Mouse (Mus musculus): ENCODE results near the gene Abcc2. TPM values are rescaled to one million over a fixed set of nuclear protein-coding genes. Genes with fewer than 3 reads are reported as not detected.

Abcc2 gene
- polyA plus RNA-seq, 1 experiment from 2014 or later = not detected

GRCm38 (mm10) chr19:43826855-43827254 is 44.9 kb downstream of the Abcc2 start:
- WGBS = 80% methylated on average over 8 of the region's 8 CpGs
- Histone ChIP-seq H3K4me1 (no peaks in the 10 kb centered on the region), H3K4me2 (replicated peaks) (no peak overlapping the region), H3K4me3 (no peak overlapping the region), H3K27me3 (no peaks in the 10 kb centered on the region), H3K36me3 (no peaks in the 10 kb centered on the region), H3K9ac (no peak overlapping the region), H3K9me3 (replicated peaks) (no peaks in the 10 kb centered on the region), H3K27ac (no peak overlapping the region)
- no peak for ATAC-seq (ENCODE audit: low FRiP score)

GRCm38 (mm10) chr19:43832425-43833069 is 50.6 kb downstream of the Abcc2 start:
- Histone ChIP-seq H3K4me3 (no peak overlapping the region), H3K27ac (no peak overlapping the region), H3K9ac (no peak overlapping the region)

GRCm38 (mm10) chr19:43843184-43843583 is 61.2 kb downstream of the Abcc2 start:
- ATAC-seq (ENCODE audit: low FRiP score) = no peak
- no peaks in the 10 kb centered on the region for H3K9me3 ChIP-seq (replicated peaks)
- H3K27me3 ChIP-seq = no peaks in the 10 kb centered on the region
- H3K4me1 ChIP-seq = no peaks in the 10 kb centered on the region
- H3K4me3 ChIP-seq = no peak overlapping the region
- peaks cover 33% of the 10 kb centered on the region for H3K36me3 ChIP-seq
- 83% methylated on average over 9 of the region's 9 CpGs for WGBS
- no peak overlapping the region for H3K4me2 ChIP-seq (replicated peaks)
- H3K9ac ChIP-seq = no peak overlapping the region
- no peak overlapping the region for H3K27ac ChIP-seq

More at GRCm38 (mm10) chr19:43832425-43833069, 50.6 kb downstream of the Abcc2 start:
- 30% methylated on average over 21 of the region's 21 CpGs for WGBS
- Histone ChIP-seq H3K36me3 (no peaks in the 10 kb centered on the region), H3K9me3 (replicated peaks) (no peaks in the 10 kb centered on the region), H3K27me3 (no peaks in the 10 kb centered on the region), H3K4me1 (no peaks in the 10 kb centered on the region), H3K4me2 (replicated peaks) (0 out of 2 replicates have a peak overlapping the region, but pooled peaks have one; percentile 15)
- ATAC-seq (ENCODE audit: low FRiP score) = no peak

GRCm38 (mm10) chr19:43845331-43845908 is 63.4 kb downstream of the Abcc2 start:
- no peak for ATAC-seq (ENCODE audit: low FRiP score)
- Histone ChIP-seq H3K4me2 (replicated peaks) (no peak overlapping the region), H3K27me3 (no peaks in the 10 kb centered on the region), H3K27ac (no peak overlapping the region), H3K9me3 (replicated peaks) (no peaks in the 10 kb centered on the region), H3K4me3 (no peak overlapping the region), H3K9ac (no peak overlapping the region), H3K36me3 (peaks cover 55% of the 10 kb centered on the region), H3K4me1 (no peaks in the 10 kb centered on the region)
- WGBS = 63% methylated on average over 7 of the region's 7 CpGs

- ATAC-seq (ENCODE audit: low FRiP score) = no peak
- Histone ChIP-seq H3K4me1 (no peaks in the 10 kb centered on the region), H3K27ac (no peak overlapping the region), H3K9me3 (replicated peaks) (no peaks in the 10 kb centered on the region), H3K9ac (no peak overlapping the region), H3K4me3 (no peak overlapping the region), H3K36me3 (peaks cover 69% of the 10 kb centered on the region), H3K27me3 (no peaks in the 10 kb centered on the region), H3K4me2 (replicated peaks) (no peak overlapping the region)
- 90% methylated on average over 15 of the region's 15 CpGs for WGBS
Observed at GRCm38 (mm10) chr19:43847056-43847455, 65.1 kb downstream of the Abcc2 start.

GRCm38 (mm10) chr19:43847966-43848365 is 66.0 kb downstream of the Abcc2 start:
- H3K4me1 ChIP-seq = no peaks in the 10 kb centered on the region
- no peak overlapping the region for H3K4me3 ChIP-seq
- H3K27ac ChIP-seq = no peak overlapping the region
- no peak for ATAC-seq (ENCODE audit: low FRiP score)
- H3K9ac ChIP-seq = no peak overlapping the region
- no peaks in the 10 kb centered on the region for H3K27me3 ChIP-seq
- 96% methylated on average over 15 of the region's 15 CpGs for WGBS
- no peak overlapping the region for H3K4me2 ChIP-seq (replicated peaks)
- H3K9me3 ChIP-seq (replicated peaks) = no peaks in the 10 kb centered on the region
- peaks cover 73% of the 10 kb centered on the region for H3K36me3 ChIP-seq

- no peaks in the 10 kb centered on the region for H3K4me1 ChIP-seq
- no peaks in the 10 kb centered on the region for H3K9me3 ChIP-seq (replicated peaks)
- H3K9ac ChIP-seq = no peak overlapping the region
- ATAC-seq (ENCODE audit: low FRiP score) = no peak
- 92% methylated on average over 11 of the region's 11 CpGs for WGBS
- no peak overlapping the region for H3K27ac ChIP-seq
- no peak overlapping the region for H3K4me3 ChIP-seq
- H3K36me3 ChIP-seq = peaks cover 88% of the 10 kb centered on the region
- H3K4me2 ChIP-seq (replicated peaks) = no peak overlapping the region
- no peaks in the 10 kb centered on the region for H3K27me3 ChIP-seq
Observed at GRCm38 (mm10) chr19:43850026-43850425, 68.0 kb downstream of the Abcc2 start.

- 83% methylated on average over 21 of the region's 21 CpGs for WGBS
- Histone ChIP-seq H3K36me3 (peaks cover 87% of the 10 kb centered on the region), H3K27me3 (no peaks in the 10 kb centered on the region), H3K27ac (no peak overlapping the region), H3K9me3 (replicated peaks) (no peaks in the 10 kb centered on the region), H3K4me2 (replicated peaks) (no peak overlapping the region), H3K4me3 (no peak overlapping the region), H3K4me1 (no peaks in the 10 kb centered on the region), H3K9ac (no peak overlapping the region)
- ATAC-seq (ENCODE audit: low FRiP score) = no peak
Observed at GRCm38 (mm10) chr19:43851996-43852630, 70.1 kb downstream of the Abcc2 start.

- Histone ChIP-seq H3K27ac (no peak overlapping the region), H3K4me2 (replicated peaks) (no peak overlapping the region), H3K4me3 (no peak overlapping the region), H3K4me1 (no peaks in the 10 kb centered on the region), H3K27me3 (no peaks in the 10 kb centered on the region), H3K36me3 (peaks cover 78% of the 10 kb centered on the region), H3K9ac (no peak overlapping the region), H3K9me3 (replicated peaks) (no peaks in the 10 kb centered on the region)
- no peak for ATAC-seq (ENCODE audit: low FRiP score)
- 85% methylated on average over 7 of the region's 7 CpGs for WGBS
Observed at GRCm38 (mm10) chr19:43852837-43853545, 71.0 kb downstream of the Abcc2 start.

GRCm38 (mm10) chr19:43857347-43857746 is 75.4 kb downstream of the Abcc2 start:
- H3K4me3 ChIP-seq = no peak overlapping the region
- no peak overlapping the region for H3K27ac ChIP-seq
- 86% methylated on average over 6 of the region's 6 CpGs for WGBS
- no peaks in the 10 kb centered on the region for H3K4me1 ChIP-seq
- H3K36me3 ChIP-seq = peaks cover 70% of the 10 kb centered on the region
- no peak overlapping the region for H3K9ac ChIP-seq
- 0 out of 2 replicates have a peak, but pooled peaks cover 5% of the 10 kb centered on the region for H3K9me3 ChIP-seq (replicated peaks)
- H3K4me2 ChIP-seq (replicated peaks) = no peak overlapping the region
- ATAC-seq (ENCODE audit: low FRiP score) = no peak
- no peaks in the 10 kb centered on the region for H3K27me3 ChIP-seq

GRCm38 (mm10) chr19:43870418-43870817 is 88.4 kb downstream of the Abcc2 start:
- Histone ChIP-seq H3K9me3 (replicated peaks) (no peaks in the 10 kb centered on the region), H3K27me3 (no peaks in the 10 kb centered on the region), H3K9ac (no peak overlapping the region), H3K4me3 (no peak overlapping the region), H3K27ac (no peak overlapping the region), H3K36me3 (peaks cover 82% of the 10 kb centered on the region), H3K4me2 (replicated peaks) (no peak overlapping the region), H3K4me1 (no peaks in the 10 kb centered on the region)
- no peak for ATAC-seq (ENCODE audit: low FRiP score)
- WGBS = 89% methylated on average over 4 of the region's 4 CpGs

GRCm38 (mm10) chr19:43874351-43874750 is 92.4 kb downstream of the Abcc2 start:
- no peak overlapping the region for H3K4me2 ChIP-seq (replicated peaks)
- ATAC-seq (ENCODE audit: low FRiP score) = no peak
- no peaks in the 10 kb centered on the region for H3K27me3 ChIP-seq
- peaks cover 51% of the 10 kb centered on the region for H3K36me3 ChIP-seq
- H3K9me3 ChIP-seq (replicated peaks) = no peaks in the 10 kb centered on the region
- no peak overlapping the region for H3K27ac ChIP-seq
- 94% methylated on average over 11 of the region's 11 CpGs for WGBS
- peaks cover 20% of the 10 kb centered on the region for H3K4me1 ChIP-seq
- H3K4me3 ChIP-seq = no peak overlapping the region
- H3K9ac ChIP-seq = no peak overlapping the region

All from hindbrain, embryonic 12.5 days (tissue).